Comparison of ENCODE assay signal across 8 mouse cellular contexts in genomic region chr3:95013699-95014427, GRCm38 (mm10). TPM values are rescaled to one million over a fixed set of nuclear protein-coding genes. Genes with fewer than 3 reads are reported as not detected.
DNase-seq lines count a peak whose midpoint lies in the region; ATAC-seq and TF ChIP-seq lines count a peak whose summit lies in the region.

No protein-coding gene starts in this region.

- peak overlapping the region; percentile 85; the same call in 1 of the 2 replicates for H3K27ac ChIP-seq in left cerebral cortex, adult 2 months
- no peak overlapping the region for H3K27ac ChIP-seq in forebrain, postnatal 0 days (ENCODE audit: low read depth, low read length)
- H3K27ac ChIP-seq in neural tube, embryonic 15.5 days (replicated peaks): no peak overlapping the region

- peak overlapping the region; percentile 99 for H3K4me2 ChIP-seq in forebrain, postnatal 0 days (ENCODE audit: low read depth)
- H3K4me2 ChIP-seq in neural tube, embryonic 15.5 days: peak overlapping the region; percentile 90

- DNase-seq in left cerebral cortex, adult 2 months (ENCODE audit: extremely low spot score in 1 of 2, low spot score in 2 of 2): no peak
- DNase-seq in left cerebral cortex, postnatal 10 days (ENCODE audit: extremely low spot score in 1 of 2, low spot score in 2 of 2): no peak
- peak; percentile 22 for DNase-seq in adipocyte (ENCODE audit: low spot score)
- DNase-seq in forebrain, postnatal 0 days: no peak
- peak; percentile 45 to 63 for DNase-seq in kidney, postnatal 4 days
- no peak for DNase-seq in ovary, postnatal 10 days (ENCODE audit: low spot score)
- DNase-seq in layer of hippocampus, adult 8-10 months (ENCODE audit: low spot score in 2 of 2): no peak

- TF ChIP-seq CTCF in left cerebral cortex, adult 2 months (IDR thresholded peaks at IDR 0.05): no peak; the same call in 1 of the 2 replicates
- TF ChIP-seq CTCF in forebrain, postnatal 0 days (IDR thresholded peaks at IDR 0.05; ENCODE audit: low read depth): no peak

- no peaks in the 10 kb centered on the region for H3K27me3 ChIP-seq in forebrain, postnatal 0 days (ENCODE audit: insufficient read depth, low read length)
- no peaks in the 10 kb centered on the region for H3K27me3 ChIP-seq in neural tube, embryonic 15.5 days (replicated peaks)

- ATAC-seq in forebrain, postnatal 0 days: no peak
- ATAC-seq in neural tube, embryonic 15.5 days (ENCODE audit: low FRiP score): no peak

- WGBS in forebrain, postnatal 0 days: 12% methylated on average over 13 of the region's 13 CpGs
- WGBS in neural tube, embryonic 15.5 days: 11% methylated on average over 13 of the region's 13 CpGs

- intact Hi-C loops in left cerebral cortex, adult 2 months (cut with DNase I): no loop called here
- intact Hi-C loops in left cerebral cortex, postnatal 10 days (cut with DNase I): no loop called here

- H3K9me3 ChIP-seq in forebrain, postnatal 0 days (ENCODE audit: low read length): no peaks in the 10 kb centered on the region
- H3K9me3 ChIP-seq in neural tube, embryonic 15.5 days (replicated peaks): no peaks in the 10 kb centered on the region

- peaks cover 29% of the 10 kb centered on the region for H3K36me3 ChIP-seq in forebrain, postnatal 0 days (ENCODE audit: insufficient read depth)
- H3K36me3 ChIP-seq in neural tube, embryonic 15.5 days: peaks cover 34% of the 10 kb centered on the region

- H3K4me3 ChIP-seq in left cerebral cortex, adult 2 months: peak overlapping the region; percentile 95
- H3K4me3 ChIP-seq in forebrain, postnatal 0 days (ENCODE audit: low read depth, low read length): peak overlapping the region; percentile 77
- peak overlapping the region; percentile 84 for H3K4me3 ChIP-seq in neural tube, embryonic 15.5 days (replicated peaks)

- H3K9ac ChIP-seq in forebrain, postnatal 0 days: peak overlapping the region; percentile 76
- peak overlapping the region; percentile 80 for H3K9ac ChIP-seq in neural tube, embryonic 15.5 days (replicated peaks)

- peaks cover 12% of the 10 kb centered on the region for H3K4me1 ChIP-seq in forebrain, postnatal 0 days (ENCODE audit: insufficient read depth)
- peaks cover 33% of the 10 kb centered on the region for H3K4me1 ChIP-seq in neural tube, embryonic 15.5 days

RNA-seq across cellular contexts. Expression of gene Zfp687, which starts 1.4 kb away (rescaled TPM):
- total RNA-seq in left cerebral cortex, adult 2 months (2021): 10 to 100 TPM; 23.1 to 25.9 TPM
- 10 to 100 TPM; 20.8 to 21.8 TPM for total RNA-seq in left cerebral cortex, postnatal 10 days (2021)
- total RNA-seq in forebrain, postnatal 0 days (2014; rRNA removed): 20.3 and 23.1 TPM in 2 replicates
- polyA plus RNA-seq in forebrain, postnatal 0 days (2015; fragmentation: Nextera tagmentation; extraction: Ambion mirVana): 9.8 and 13.1 TPM in 2 replicates
- 16.6 and 17.7 TPM in 2 replicates for polyA plus RNA-seq in neural tube, embryonic 15.5 days (2015; fragmentation: Nextera tagmentation; extraction: Ambion mirVana)
- 10 to 100 TPM; 25.1 to 35.1 (median 30.6) TPM for total RNA-seq in layer of hippocampus, adult 8-10 months (2022)

RNA-seq across cellular contexts. Expression of gene Psmd4, which starts 28.6 kb away (rescaled TPM):
- 100 to 1,000 TPM; 156 to 164 TPM for total RNA-seq in left cerebral cortex, adult 2 months (2021)
- 100 to 1,000 TPM; 155 to 167 TPM for total RNA-seq in left cerebral cortex, postnatal 10 days (2021)
- 203 and 255 TPM in 2 replicates for total RNA-seq in forebrain, postnatal 0 days (2014; rRNA removed)
- 278 and 279 TPM in 2 replicates for polyA plus RNA-seq in forebrain, postnatal 0 days (2015; fragmentation: Nextera tagmentation; extraction: Ambion mirVana)
- polyA plus RNA-seq in neural tube, embryonic 15.5 days (2015; fragmentation: Nextera tagmentation; extraction: Ambion mirVana): 264 and 266 TPM in 2 replicates
- 100 to 1,000 TPM; 137 to 166 (median 159) TPM for total RNA-seq in layer of hippocampus, adult 8-10 months (2022)

RNA-seq across cellular contexts. Expression of gene Pi4kb, which starts 39.3 kb away (rescaled TPM):
- total RNA-seq in left cerebral cortex, adult 2 months (2021): 10 to 100 TPM; 58.0 to 58.4 TPM
- 10 to 100 TPM; 47.9 to 49.7 TPM for total RNA-seq in left cerebral cortex, postnatal 10 days (2021)
- 69.9 and 79.8 TPM in 2 replicates for total RNA-seq in forebrain, postnatal 0 days (2014; rRNA removed)
- 24.6 and 25.5 TPM in 2 replicates for polyA plus RNA-seq in forebrain, postnatal 0 days (2015; fragmentation: Nextera tagmentation; extraction: Ambion mirVana)
- polyA plus RNA-seq in neural tube, embryonic 15.5 days (2015; fragmentation: Nextera tagmentation; extraction: Ambion mirVana): 22.5 and 23.8 TPM in 2 replicates
- 10 to 100 TPM; 58.7 to 64.8 (median 59.6) TPM for total RNA-seq in layer of hippocampus, adult 8-10 months (2022)

RNA-seq across cellular contexts. Expression of gene Rfx5, which starts 60.0 kb away (rescaled TPM):
- total RNA-seq in left cerebral cortex, adult 2 months (2021): 10 to 100 TPM; 23.3 to 28.2 TPM
- total RNA-seq in left cerebral cortex, postnatal 10 days (2021): 10 to 100 TPM; 26.8 to 27.5 TPM
- 14.8 and 18.7 TPM in 2 replicates for total RNA-seq in forebrain, postnatal 0 days (2014; rRNA removed)
- polyA plus RNA-seq in forebrain, postnatal 0 days (2015; fragmentation: Nextera tagmentation; extraction: Ambion mirVana): 3.5 and 4.1 TPM in 2 replicates
- polyA plus RNA-seq in neural tube, embryonic 15.5 days (2015; fragmentation: Nextera tagmentation; extraction: Ambion mirVana): 7.1 and 8.0 TPM in 2 replicates
- 10 to 100 TPM; 21.9 to 28.9 (median 24.6) TPM for total RNA-seq in layer of hippocampus, adult 8-10 months (2022)

Comparison
In these comparisons a context has a peak if more than half of its experiments do, and no peak if none do; other contexts are left out.
1. DNase-seq: peak in adipocyte (single experiment) and kidney, postnatal 4 days (2 of 2); none in left cerebral cortex, adult 2 months (0 of 2), left cerebral cortex, postnatal 10 days (0 of 2), forebrain, postnatal 0 days (single experiment), ovary, postnatal 10 days (single experiment) and layer of hippocampus, adult 8-10 months (0 of 2).
2. Peak in every context shown above with its lines, with median percentiles within 50 percentile points of each other: H3K4me3 ChIP-seq.